Mouse (Mus musculus) heart, postnatal 0 days (tissue): ENCODE data around the gene Olfr603.

Source experiments
- CTCF ChIP-seq: IDR thresholded peaks from 2 replicates; pipeline ENCODE4 v1.5.1; 2016; ENCODE audit warnings: antibody characterized with exemption, control low read depth, low read depth
- EP300 ChIP-seq: IDR thresholded peaks from 2 replicates; pipeline ENCODE4 v1.6.1; 2016; ENCODE audit warnings: antibody characterized with exemption, low read depth

DNA sequence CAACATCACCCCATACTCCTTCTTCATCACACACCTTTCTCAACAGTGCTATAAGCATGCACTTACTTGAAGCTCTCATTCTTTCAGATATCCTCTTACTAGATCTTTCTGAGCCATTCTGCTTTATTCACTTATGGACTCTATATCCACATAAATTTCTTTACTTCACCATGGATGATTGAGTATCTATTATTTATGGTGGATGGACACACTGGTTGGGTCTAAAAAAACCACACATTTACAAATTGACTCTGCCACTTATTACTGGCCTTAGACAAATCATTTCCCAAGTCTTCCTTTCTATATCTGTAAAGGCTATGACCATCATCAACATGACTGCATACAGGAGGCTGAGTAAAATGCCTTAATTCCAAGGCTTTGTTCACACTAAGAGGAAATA is at the start of gene Olfr603:
- no peak for TF ChIP-seq CTCF
- no peak for TF ChIP-seq EP300
